Mouse (Mus musculus) yolk sac, embryonic 10.5 days (tissue): ENCODE results near the gene Slmap.
A peak's percentile ranks its signal among the peaks of the same experiment; 100 is the strongest.
"Not testable (repeated sequence)": the region's sequence is repeated elsewhere in the genome, so short reads cannot be mapped to it uniquely, and the experiment has no call there.

Experiments used
- DNase-seq: peaks from one replicate; pipeline ENCODE4 v3.0.0-alpha.2; 2017; ENCODE audit warnings: low spot score

The Slmap gene

DNA sequence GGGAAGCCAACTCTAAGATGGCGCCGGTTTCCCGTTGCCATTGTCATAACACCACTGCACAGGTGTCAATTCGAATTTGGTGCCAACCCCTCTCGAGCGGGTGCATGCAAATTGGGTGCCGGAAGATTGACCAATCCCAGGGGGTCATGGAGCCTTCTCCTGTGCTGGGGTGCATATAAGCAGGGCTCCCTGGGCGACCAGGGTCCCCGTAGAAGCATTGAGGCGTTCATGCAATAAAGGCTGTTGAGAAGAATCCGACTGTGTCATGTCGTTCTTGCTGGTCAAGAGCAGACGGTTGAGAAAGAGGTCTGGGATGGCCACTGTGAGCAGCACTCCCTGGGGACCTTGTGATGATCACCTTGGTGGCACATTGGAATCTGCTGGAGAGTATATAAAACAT lies 142.9 kb downstream of the Slmap start:
- DNase-seq = no peak

GRCm38 (mm10) chr14:26388961-26389360 lies 145.8 kb downstream of the Slmap start:
- DNase-seq = not testable (repeated sequence)

DNA sequence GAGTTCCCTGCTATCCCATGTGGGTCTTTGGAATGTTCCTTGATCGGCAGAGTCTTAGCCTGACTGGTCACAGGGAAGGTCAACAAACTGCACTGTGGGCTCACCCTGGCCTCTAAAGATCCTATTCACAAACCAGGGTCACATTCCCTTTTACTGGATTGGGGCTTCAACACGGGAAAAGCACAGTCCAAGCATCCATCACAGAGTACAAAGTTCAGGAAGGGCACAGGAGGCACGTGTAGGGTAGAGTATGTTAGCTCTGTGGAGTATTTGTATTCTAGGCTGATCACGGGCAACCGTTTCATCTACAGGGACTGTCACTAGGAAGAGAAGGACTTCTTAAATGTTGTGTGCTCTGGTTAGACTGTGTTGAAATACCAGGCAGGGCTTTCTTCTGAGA lies 147.7 kb downstream of the Slmap start:
- not testable (repeated sequence) for DNase-seq

DNA sequence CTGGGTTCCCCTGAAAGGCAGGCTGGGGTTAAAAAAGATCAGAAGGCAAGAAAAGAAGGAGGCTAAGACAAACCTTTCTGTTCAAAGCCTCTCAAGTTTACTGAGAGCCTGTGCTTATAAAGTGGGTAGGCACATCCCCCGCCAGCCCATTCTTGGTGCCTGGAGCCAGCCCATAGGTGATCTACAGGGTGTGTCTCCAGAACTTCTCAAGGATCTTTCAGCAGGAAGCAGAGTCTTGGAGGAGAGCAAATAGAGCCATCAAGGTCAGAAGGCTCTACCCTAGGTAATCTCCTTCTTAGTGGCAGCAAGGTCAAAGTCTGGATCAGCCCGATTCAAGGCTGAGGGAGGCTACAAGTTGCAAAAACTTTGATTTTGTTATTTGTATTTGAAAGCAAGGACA lies 149.1 kb downstream of the Slmap start:
- not testable (repeated sequence) for DNase-seq

- peak; percentile 27 for DNase-seq
Measured at GRCm38 (mm10) chr14:26379071-26379470, 155.7 kb downstream of the Slmap start.

DNA sequence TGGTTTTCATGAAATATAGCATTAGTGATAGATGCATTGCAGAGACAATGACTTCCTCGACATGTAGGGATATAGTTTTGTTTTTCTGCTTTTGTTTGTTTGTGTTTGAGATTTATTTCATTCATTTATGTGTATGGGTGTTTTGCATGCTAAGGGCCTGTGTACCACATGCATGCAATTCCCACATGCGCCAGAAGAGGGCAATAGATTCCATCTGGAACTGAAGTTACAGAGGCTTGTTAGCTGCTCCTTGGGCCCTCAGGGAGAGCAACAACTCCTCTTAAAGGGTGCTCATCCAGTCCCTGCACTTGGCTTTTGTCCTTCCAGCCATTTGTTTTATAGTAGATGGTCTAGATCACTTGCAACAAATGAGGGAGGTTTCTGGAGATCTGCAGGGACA lies 158.1 kb downstream of the Slmap start:
- peak; percentile 15 for DNase-seq
